In genomic region chr1:127816381-127816780, GRCm38 (mm10) we compare ENCODE assay signal across 31 mouse cellular contexts. TPM values are rescaled to one million over a fixed set of nuclear protein-coding genes. Genes with fewer than 3 reads are reported as not detected.
"Had no signal": no experiment of that assay in that cellular context is flagged by ENCODE, and none has a peak within 500 bp of the region (broad histone marks: within the 10 kb centered on the region; RNA-seq: fewer than 3 reads in every experiment).

No protein-coding gene starts in this region.

- DNase-seq: cerebellum, adult 2 months; cerebellum, adult 8-10 months; cerebellum, adult 9-10 months; cerebellum, adult 9-11 months; cerebellum, postnatal 10 days; cerebellum, postnatal 14 days; cerebellum, postnatal 25 days; cerebellum, postnatal 36 days; embryo, embryonic 11 days; forebrain, postnatal 0 days; gastrocnemius, adult 2 months; gastrocnemius, postnatal 10 days; gastrocnemius, postnatal 14 days; gastrocnemius, postnatal 25 days; gastrocnemius, postnatal 36 days; heart, adult 18-20 months; heart, adult 2 months had no signal

- H3K4me1 ChIP-seq: embryonic facial prominence, embryonic 10.5 days; embryonic facial prominence, embryonic 12.5 days; embryonic facial prominence, embryonic 13.5 days; embryonic facial prominence, embryonic 15.5 days; forebrain, embryonic 10.5 days; forebrain, embryonic 12.5 days; forebrain, embryonic 13.5 days; forebrain, embryonic 15.5 days had no signal

- H3K27ac ChIP-seq: embryonic facial prominence, embryonic 10.5 days; embryonic facial prominence, embryonic 12.5 days; embryonic facial prominence, embryonic 13.5 days; embryonic facial prominence, embryonic 15.5 days; forebrain, embryonic 10.5 days; forebrain, embryonic 12.5 days; forebrain, embryonic 13.5 days; forebrain, embryonic 15.5 days; gastrocnemius, adult 2 months; heart, adult 2 months had no signal

- H3K4me3 ChIP-seq: embryonic facial prominence, embryonic 10.5 days; embryonic facial prominence, embryonic 12.5 days; embryonic facial prominence, embryonic 13.5 days; embryonic facial prominence, embryonic 15.5 days; erythroblast, embryonic 14.5 days; forebrain, embryonic 10.5 days; forebrain, embryonic 12.5 days; forebrain, embryonic 13.5 days; forebrain, embryonic 15.5 days; gastrocnemius, adult 2 months; heart, adult 2 months had no signal

- H3K9me3 ChIP-seq: embryonic facial prominence, embryonic 10.5 days; embryonic facial prominence, embryonic 12.5 days; embryonic facial prominence, embryonic 13.5 days; embryonic facial prominence, embryonic 15.5 days; forebrain, embryonic 10.5 days; forebrain, embryonic 12.5 days; forebrain, embryonic 13.5 days; forebrain, embryonic 15.5 days had no signal

- H3K4me2 ChIP-seq: embryonic facial prominence, embryonic 12.5 days; embryonic facial prominence, embryonic 13.5 days; embryonic facial prominence, embryonic 15.5 days; forebrain, embryonic 12.5 days; forebrain, embryonic 13.5 days; forebrain, embryonic 15.5 days had no signal

- H3K9ac ChIP-seq: embryonic facial prominence, embryonic 12.5 days; embryonic facial prominence, embryonic 13.5 days; embryonic facial prominence, embryonic 15.5 days; forebrain, embryonic 12.5 days; forebrain, embryonic 13.5 days; forebrain, embryonic 15.5 days; forebrain, postnatal 0 days had no signal

- H3K36me3 ChIP-seq: embryonic facial prominence, embryonic 10.5 days; embryonic facial prominence, embryonic 12.5 days; embryonic facial prominence, embryonic 13.5 days; embryonic facial prominence, embryonic 15.5 days; forebrain, embryonic 10.5 days; forebrain, embryonic 12.5 days; forebrain, embryonic 15.5 days had no signal

- ATAC-seq: forebrain, embryonic 13.5 days; forebrain, embryonic 14.5 days; forebrain, embryonic 15.5 days; forebrain, embryonic 16.5 days; forebrain, postnatal 0 days had no signal

- H3K27me3 ChIP-seq: embryonic facial prominence, embryonic 12.5 days; embryonic facial prominence, embryonic 13.5 days; embryonic facial prominence, embryonic 15.5 days; forebrain, embryonic 12.5 days; forebrain, embryonic 13.5 days; forebrain, embryonic 15.5 days had no signal

RNA-seq across cellular contexts. Expression of gene Map3k19, which starts 38.5 kb away (rescaled TPM):
- total RNA-seq: gastrocnemius, postnatal 14 days; gastrocnemius, postnatal 36 days; gastrocnemius, postnatal 4 days had no signal
- polyA plus RNA-seq: embryonic facial prominence, embryonic 11.5 days; embryonic facial prominence, embryonic 13.5 days; erythroblast, embryonic 14.5 days; forebrain, embryonic 10.5 days; forebrain, embryonic 11.5 days had no signal
